Mouse (Mus musculus): ENCODE measurements around the gene Tor4a. TPM values are rescaled to one million over a fixed set of nuclear protein-coding genes. Genes with fewer than 3 reads are reported as not detected.

The Tor4a gene
- polyA plus RNA-seq, 1 experiment from 2014 or later: 0.94 TPM

DNA sequence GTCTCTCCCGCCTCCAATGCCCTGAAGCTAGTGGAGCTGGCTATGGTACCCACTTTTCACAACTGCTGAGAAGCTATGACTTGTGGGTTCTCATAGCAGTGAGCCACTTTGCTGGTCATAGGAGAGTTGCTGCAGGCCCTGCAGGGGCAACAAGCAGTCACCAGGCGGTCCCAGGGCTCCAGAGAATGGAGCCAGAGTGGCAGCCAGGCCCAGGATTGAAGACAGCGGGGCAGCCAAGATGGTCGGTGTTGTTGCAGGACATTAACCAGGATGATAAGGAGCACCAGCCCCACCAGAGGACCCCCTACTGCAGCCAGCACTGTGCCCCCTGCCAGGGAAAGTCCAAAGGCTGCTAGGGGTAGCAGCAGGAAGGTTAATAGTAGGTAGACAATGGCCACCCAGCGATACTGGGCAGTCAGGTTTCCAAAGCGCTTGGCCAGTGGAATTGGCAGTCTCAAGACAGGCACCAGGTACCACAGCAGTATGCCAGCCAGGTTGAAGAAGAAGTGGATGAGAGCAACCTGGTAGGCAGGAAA, 32.4 kb upstream of the Tor4a start:
- Histone ChIP-seq H3K4me3 (ENCODE audit: low read depth, low read length) (no peak overlapping the region), H3K4me2 (replicated peaks; ENCODE audit: low read depth, low read length) (no peak overlapping the region), H3K36me3 (ENCODE audit: control insufficient read depth, insufficient read depth, low read length) (no peaks in the 10 kb centered on the region), H3K4me1 (replicated peaks; ENCODE audit: control insufficient read depth, insufficient read depth, low read length) (peaks cover 5% of the 10 kb centered on the region; the same call in 1 of the 2 replicates), H3K27me3 (ENCODE audit: control insufficient read depth, insufficient read depth, low read length) (no peaks in the 10 kb centered on the region), H3K27ac (ENCODE audit: low read depth, low read length) (no peak overlapping the region), H3K9me3 (ENCODE audit: control insufficient read depth, low read length) (no peaks in the 10 kb centered on the region), H3K9ac (ENCODE audit: low read depth, low read length) (no peak overlapping the region)
- 70% methylated on average over 6 of the region's 6 CpGs for WGBS
- no peak for ATAC-seq (ENCODE audit: low FRiP score)
- DNase-seq (ENCODE audit: low spot score): no peak

DNA sequence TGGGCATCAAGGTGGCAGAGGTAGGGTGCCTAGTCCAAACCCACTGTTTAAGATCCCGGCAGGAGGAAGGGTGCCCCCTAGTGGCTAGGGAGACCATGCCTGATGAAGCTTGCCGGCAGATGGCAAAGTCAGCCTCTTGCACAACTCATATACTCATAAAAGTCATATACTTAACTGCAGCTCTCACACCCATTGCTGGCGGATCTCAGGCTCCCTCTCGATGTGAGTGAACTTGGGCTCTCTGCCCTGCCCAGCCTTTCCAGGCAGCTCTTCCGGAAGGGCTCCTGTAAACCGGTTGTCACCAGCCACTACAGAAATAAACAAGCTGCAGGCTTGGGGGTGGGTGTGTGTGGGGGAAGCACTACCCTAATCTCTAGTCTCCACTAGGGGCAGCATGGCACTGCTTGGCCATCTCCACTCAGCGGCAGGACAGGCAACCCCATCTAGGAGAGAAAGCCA, 31.8 kb upstream of the Tor4a start:
- 3% methylated on average over 7 of the region's 7 CpGs for WGBS
- H3K9ac ChIP-seq (ENCODE audit: low read depth, low read length): no peak overlapping the region
- ATAC-seq (ENCODE audit: low FRiP score): no peak

DNA sequence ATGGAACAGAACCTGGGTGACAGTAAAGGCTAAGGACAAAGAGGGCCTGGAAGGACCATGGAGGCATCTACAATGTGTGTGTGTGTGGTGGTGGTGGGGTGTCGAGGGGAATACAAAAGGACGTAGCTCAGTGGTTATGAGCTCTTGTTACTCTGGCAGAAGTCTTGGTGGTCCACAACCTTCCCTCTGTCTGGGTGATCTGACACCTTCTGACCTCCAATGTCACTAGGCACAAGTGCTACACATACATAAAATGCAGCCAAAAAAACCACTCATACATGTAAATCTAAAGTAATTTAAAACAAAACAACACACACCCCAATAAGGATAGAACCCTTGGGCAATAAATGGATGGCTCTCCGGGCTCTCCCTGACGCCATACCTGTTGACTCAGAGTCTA, 30.7 kb upstream of the Tor4a start:
- Histone ChIP-seq H3K9ac (ENCODE audit: low read depth, low read length) (no peak overlapping the region), H3K36me3 (ENCODE audit: control insufficient read depth, insufficient read depth, low read length) (no peaks in the 10 kb centered on the region), H3K4me3 (ENCODE audit: low read depth, low read length) (no peak overlapping the region), H3K4me1 (replicated peaks; ENCODE audit: control insufficient read depth, insufficient read depth, low read length) (peaks cover 5% of the 10 kb centered on the region; the same call in 1 of the 2 replicates), H3K27me3 (ENCODE audit: control insufficient read depth, insufficient read depth, low read length) (no peaks in the 10 kb centered on the region), H3K9me3 (ENCODE audit: control insufficient read depth, low read length) (no peaks in the 10 kb centered on the region), H3K4me2 (replicated peaks; ENCODE audit: low read depth, low read length) (no peak overlapping the region), H3K27ac (ENCODE audit: low read depth, low read length) (no peak overlapping the region)
- 95% methylated on average over 4 of the region's 4 CpGs for WGBS
- ATAC-seq (ENCODE audit: low FRiP score): no peak
- no peak for DNase-seq (ENCODE audit: low spot score)

More for the DNA sequence above, 31.8 kb upstream of the Tor4a start:
- H3K27ac ChIP-seq (ENCODE audit: low read depth, low read length): peak overlapping the region; percentile 33; the same call in 1 of the 2 replicates
- peak overlapping the region; percentile 12; the same call in 1 of the 2 replicates for H3K4me2 ChIP-seq (replicated peaks; ENCODE audit: low read depth, low read length)
- peaks cover 5% of the 10 kb centered on the region; the same call in 1 of the 2 replicates for H3K4me1 ChIP-seq (replicated peaks; ENCODE audit: control insufficient read depth, insufficient read depth, low read length)
- no peaks in the 10 kb centered on the region for H3K27me3 ChIP-seq (ENCODE audit: control insufficient read depth, insufficient read depth, low read length)
- H3K36me3 ChIP-seq (ENCODE audit: control insufficient read depth, insufficient read depth, low read length): no peaks in the 10 kb centered on the region
- H3K4me3 ChIP-seq (ENCODE audit: low read depth, low read length): no peak overlapping the region
- no peaks in the 10 kb centered on the region for H3K9me3 ChIP-seq (ENCODE audit: control insufficient read depth, low read length)
- DNase-seq (ENCODE audit: low spot score): peak; percentile 85

DNA sequence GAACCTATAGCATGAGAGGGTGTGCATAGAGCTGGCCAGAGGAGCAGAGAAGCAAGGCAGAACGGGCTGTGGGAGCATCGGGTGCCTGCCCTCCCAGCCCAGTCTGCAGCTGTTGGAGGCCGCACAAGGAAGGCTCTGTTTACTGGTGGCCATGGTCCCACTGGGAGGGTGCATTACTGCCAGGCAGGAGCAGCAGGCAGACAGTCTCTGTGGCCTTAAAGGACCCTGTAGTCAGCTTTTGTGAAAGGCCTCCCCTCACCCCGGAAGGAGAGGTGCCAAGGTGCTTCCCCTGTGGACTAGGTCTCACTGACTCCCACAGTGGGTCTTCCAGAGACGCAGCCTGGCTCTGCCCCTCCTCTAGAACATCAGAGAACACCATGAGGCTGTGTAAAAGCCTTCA, 30.2 kb upstream of the Tor4a start:
- no peak overlapping the region for H3K27ac ChIP-seq (ENCODE audit: low read depth, low read length)
- no peak overlapping the region for H3K9ac ChIP-seq (ENCODE audit: low read depth, low read length)
- no peaks in the 10 kb centered on the region for H3K9me3 ChIP-seq (ENCODE audit: control insufficient read depth, low read length)
- no peak overlapping the region for H3K4me2 ChIP-seq (replicated peaks; ENCODE audit: low read depth, low read length)
- no peak overlapping the region for H3K4me3 ChIP-seq (ENCODE audit: low read depth, low read length)
- ATAC-seq (ENCODE audit: low FRiP score) (no peak), DNase-seq (ENCODE audit: low spot score) (no peak)
- H3K36me3 ChIP-seq (ENCODE audit: control insufficient read depth, insufficient read depth, low read length): no peaks in the 10 kb centered on the region
- no peaks in the 10 kb centered on the region for H3K27me3 ChIP-seq (ENCODE audit: control insufficient read depth, insufficient read depth, low read length)
- 79% methylated on average over 5 of the region's 5 CpGs for WGBS
- peaks cover 5% of the 10 kb centered on the region; the same call in 1 of the 2 replicates for H3K4me1 ChIP-seq (replicated peaks; ENCODE audit: control insufficient read depth, insufficient read depth, low read length)

DNA sequence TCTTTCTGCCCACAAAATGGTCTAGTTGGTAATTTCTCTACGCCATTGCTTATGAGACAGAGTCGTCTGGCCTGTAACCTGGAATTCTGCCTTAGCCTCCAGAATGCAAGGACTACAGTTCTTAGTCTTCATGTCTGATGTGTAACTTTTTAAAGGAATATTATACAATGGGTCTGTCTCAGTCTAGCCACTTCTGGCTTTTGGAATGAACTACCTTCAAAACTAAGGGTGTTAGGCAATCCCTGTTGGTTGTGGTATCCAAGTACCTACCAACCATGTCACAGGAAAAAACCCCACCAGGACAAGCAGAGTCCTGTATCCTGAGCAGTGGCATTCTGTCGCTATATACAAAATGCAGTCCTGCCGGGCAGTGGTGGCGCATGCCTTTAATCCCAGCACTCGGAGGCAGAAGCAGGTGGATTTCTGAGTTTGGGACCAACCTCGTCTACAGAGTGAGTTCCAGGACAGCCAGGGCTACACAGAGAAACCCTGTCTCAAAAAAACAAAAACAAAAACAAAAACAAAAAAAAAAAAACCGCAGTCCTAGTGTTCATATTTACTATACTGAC, 29.2 kb upstream of the Tor4a start:
- DNase-seq (ENCODE audit: low spot score) (no peak), ATAC-seq (ENCODE audit: low FRiP score) (no peak)
- Histone ChIP-seq H3K27me3 (ENCODE audit: control insufficient read depth, insufficient read depth, low read length) (no peaks in the 10 kb centered on the region), H3K9ac (ENCODE audit: low read depth, low read length) (peak overlapping the region; percentile 54; the same call in 1 of the 2 replicates), H3K27ac (ENCODE audit: low read depth, low read length) (peak overlapping the region; percentile 94), H3K4me3 (ENCODE audit: low read depth, low read length) (peak overlapping the region; percentile 37; the same call in 1 of the 2 replicates), H3K4me1 (replicated peaks; ENCODE audit: control insufficient read depth, insufficient read depth, low read length) (peaks cover 5% of the 10 kb centered on the region; the same call in 1 of the 2 replicates), H3K9me3 (ENCODE audit: control insufficient read depth, low read length) (no peaks in the 10 kb centered on the region), H3K36me3 (ENCODE audit: control insufficient read depth, insufficient read depth, low read length) (no peaks in the 10 kb centered on the region), H3K4me2 (replicated peaks; ENCODE audit: low read depth, low read length) (peak overlapping the region; percentile 33; the same call in 1 of the 2 replicates)
- 81% methylated on average over 8 of the region's 8 CpGs for WGBS

DNA sequence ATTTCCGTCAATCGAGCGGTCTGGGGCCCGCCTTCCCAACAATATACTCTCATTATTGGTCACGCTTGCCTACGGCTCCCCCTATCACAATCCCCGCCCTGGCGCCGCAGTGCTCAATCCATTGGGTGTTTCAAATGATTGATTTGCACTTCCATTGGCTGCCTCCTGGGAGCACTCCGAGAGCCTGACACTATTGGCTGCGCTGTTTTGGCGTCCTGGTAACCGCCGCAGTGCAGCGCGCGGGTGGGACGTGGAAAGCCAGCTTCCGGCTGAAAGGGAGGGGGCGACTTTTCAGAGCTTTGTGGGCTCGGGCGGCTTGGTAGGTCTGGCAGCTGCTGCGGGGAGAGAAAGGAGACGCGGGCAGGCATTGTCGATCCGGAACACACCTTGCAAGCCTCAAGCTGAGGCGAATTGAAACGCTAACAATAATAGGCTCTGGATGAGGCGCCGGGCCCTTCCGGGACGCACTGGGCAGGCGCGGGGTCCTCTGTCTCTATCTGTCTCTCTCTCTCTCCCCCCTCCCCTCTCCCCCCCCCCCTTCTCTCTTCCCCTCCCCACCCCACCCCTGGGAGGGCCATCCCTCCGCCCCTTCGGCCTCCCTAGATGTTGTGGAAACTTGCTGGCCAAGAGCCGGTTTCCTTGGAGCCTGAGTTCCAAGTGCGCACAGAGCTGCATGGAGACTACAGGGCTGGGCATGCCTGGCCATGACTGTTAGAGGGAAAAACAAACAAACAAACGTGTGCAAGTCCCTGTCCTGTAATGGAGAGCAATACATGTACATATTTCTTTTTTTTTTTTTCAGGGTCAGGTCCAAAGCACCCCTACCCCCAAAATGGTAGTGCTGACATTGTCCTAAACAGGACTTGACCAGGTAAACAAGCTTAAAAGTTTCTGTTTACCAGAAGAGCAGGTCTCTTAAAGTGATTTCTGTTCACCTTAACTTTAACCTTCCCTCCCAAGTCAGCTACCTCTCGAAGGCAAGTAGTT, 28.4 kb upstream of the Tor4a start:
- H3K4me2 ChIP-seq (replicated peaks; ENCODE audit: low read depth, low read length): peak overlapping the region; percentile 33
- no peaks in the 10 kb centered on the region for H3K9me3 ChIP-seq (ENCODE audit: control insufficient read depth, low read length)
- DNase-seq (ENCODE audit: low spot score) (peak; percentile 97), ATAC-seq (ENCODE audit: low FRiP score) (peak; percentile 97)
- no peaks in the 10 kb centered on the region for H3K36me3 ChIP-seq (ENCODE audit: control insufficient read depth, insufficient read depth, low read length)
- peak overlapping the region; percentile 94 for H3K27ac ChIP-seq (ENCODE audit: low read depth, low read length)
- peak overlapping the region; percentile 54 for H3K9ac ChIP-seq (ENCODE audit: low read depth, low read length)
- H3K27me3 ChIP-seq (ENCODE audit: control insufficient read depth, insufficient read depth, low read length): no peaks in the 10 kb centered on the region
- H3K4me1 ChIP-seq (replicated peaks; ENCODE audit: control insufficient read depth, insufficient read depth, low read length): peaks cover 5% of the 10 kb centered on the region; the same call in 1 of the 2 replicates
- WGBS: 2% methylated on average over 39 of the region's 41 CpGs
- H3K4me3 ChIP-seq (ENCODE audit: low read depth, low read length): peak overlapping the region; percentile 85

DNA sequence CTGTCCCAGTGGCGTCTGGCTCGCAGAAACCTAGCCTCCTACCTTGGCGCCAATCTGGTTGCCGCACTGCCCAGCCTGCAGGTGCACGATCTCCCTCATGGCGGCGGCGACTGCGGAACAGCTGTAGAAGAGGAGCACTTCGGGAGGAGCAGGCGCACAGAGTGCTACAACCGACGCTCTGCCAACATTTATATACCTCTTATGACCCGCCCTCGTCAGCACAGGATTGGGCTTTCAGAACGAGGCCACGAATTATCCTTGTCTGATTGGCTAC, 27.7 kb upstream of the Tor4a start, which contains the start of gene Tubb4b:
Gene Tubb4b (minus strand): TSS at position 211 of the 274 bp plus-strand sequence.
- peak within 1 kb of the TSS; percentile 94 for H3K27ac ChIP-seq (ENCODE audit: low read depth, low read length)
- H3K9ac ChIP-seq (ENCODE audit: low read depth, low read length): peak within 1 kb of the TSS; percentile 83
- H3K4me3 ChIP-seq (ENCODE audit: low read depth, low read length): peak within 1 kb of the TSS; percentile 85
- H3K36me3 ChIP-seq (ENCODE audit: control insufficient read depth, insufficient read depth, low read length): no peaks in the 10 kb centered on the region
- no peak for DNase-seq (ENCODE audit: low spot score)
- WGBS: 0% methylated on average over 17 of the region's 17 CpGs
- H3K9me3 ChIP-seq (ENCODE audit: control insufficient read depth, low read length): no peaks in the 10 kb centered on the region
- peak within 1 kb of the TSS; percentile 92 for H3K4me2 ChIP-seq (replicated peaks; ENCODE audit: low read depth, low read length)
- peaks cover 5% of the 10 kb centered on the region; the same call in 1 of the 2 replicates for H3K4me1 ChIP-seq (replicated peaks; ENCODE audit: control insufficient read depth, insufficient read depth, low read length)
- ATAC-seq (ENCODE audit: low FRiP score): no peak
- no peaks in the 10 kb centered on the region for H3K27me3 ChIP-seq (ENCODE audit: control insufficient read depth, insufficient read depth, low read length)

DNA sequence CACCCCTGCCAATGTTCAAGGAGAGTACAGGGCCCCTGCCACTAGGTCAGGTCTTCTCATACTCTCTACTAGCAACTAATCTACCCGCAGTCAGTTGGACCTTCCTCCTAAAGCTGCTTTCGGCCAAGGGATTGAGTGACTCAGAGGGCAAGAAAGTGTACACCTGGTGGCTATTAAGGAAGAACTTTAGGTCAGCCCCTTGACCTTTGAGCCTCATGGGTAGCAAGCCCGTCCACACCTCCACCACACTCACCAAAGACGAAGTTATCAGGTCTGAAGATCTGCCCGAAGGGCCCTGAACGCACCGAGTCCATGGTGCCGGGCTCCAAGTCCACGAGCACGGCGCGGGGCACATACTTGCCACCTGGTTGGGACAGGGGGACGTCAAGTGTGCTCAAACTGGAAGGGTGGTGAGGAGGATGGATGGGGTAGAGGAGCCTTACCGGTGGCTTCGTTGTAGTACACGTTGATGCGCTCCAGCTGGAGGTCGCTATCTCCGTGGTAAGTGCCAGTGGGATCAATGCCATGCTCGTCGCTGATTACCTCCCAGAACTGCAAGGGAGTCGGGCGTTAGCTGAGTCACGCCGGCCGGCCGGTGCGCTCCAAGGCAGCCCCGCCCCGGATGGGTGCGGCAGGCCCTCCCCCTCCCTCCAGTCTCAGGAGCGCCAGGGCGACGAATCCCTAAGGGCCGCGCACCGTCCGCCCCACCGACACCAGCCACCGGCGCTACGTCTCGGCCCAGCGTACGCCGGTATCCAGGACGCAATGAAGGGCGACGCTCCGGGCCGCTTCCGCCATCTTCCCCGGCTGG, 27.2 kb upstream of the Tor4a start:
- ATAC-seq (ENCODE audit: low FRiP score): peak; percentile 39

More for the DNA sequence above, 27.2 kb upstream of the Tor4a start:
- 2% methylated on average over 53 of the region's 53 CpGs for WGBS
- Histone ChIP-seq H3K4me2 (replicated peaks; ENCODE audit: low read depth, low read length) (peak overlapping the region; percentile 92), H3K36me3 (ENCODE audit: control insufficient read depth, insufficient read depth, low read length) (no peaks in the 10 kb centered on the region), H3K4me1 (replicated peaks; ENCODE audit: control insufficient read depth, insufficient read depth, low read length) (peaks cover 5% of the 10 kb centered on the region; the same call in 1 of the 2 replicates), H3K9ac (ENCODE audit: low read depth, low read length) (peak overlapping the region; percentile 83), H3K27me3 (ENCODE audit: control insufficient read depth, insufficient read depth, low read length) (no peaks in the 10 kb centered on the region), H3K27ac (ENCODE audit: low read depth, low read length) (peak overlapping the region; percentile 85), H3K9me3 (ENCODE audit: control insufficient read depth, low read length) (no peaks in the 10 kb centered on the region), H3K4me3 (ENCODE audit: low read depth, low read length) (peak overlapping the region; percentile 85)
- no peak for DNase-seq (ENCODE audit: low spot score)

All from hindbrain, embryonic 11.5 days (tissue).